Mouse (Mus musculus) spleen, adult 2 months (tissue): ENCODE data around the gene Gm37240. TPM values are rescaled to one million over a fixed set of nuclear protein-coding genes. Genes with fewer than 3 reads are reported as not detected.

Experiments
- DNase-seq, 2 experiments: peaks; one replicate each; pipeline versions ENCODE4 v3.0.0 to v3.0.0-alpha.2; 2012 to 2021; ENCODE audit warnings: low spot score in 2 of 2, low read depth in 1 of 2
- H3K27ac ChIP-seq: fragments of 200-500 bp; 2 replicates; pipeline ENCODE4 v1.5.1; 2012; ENCODE audit warnings: low read length, inconsistent platforms; ENCODE audit not compliant: insufficient read depth
- H3K27me3 ChIP-seq: fragments of 200-500 bp; 2 replicates; pipeline ENCODE4 v1.6.1; 2012; ENCODE audit warnings: mild to moderate bottlenecking, moderate library complexity, low read length, inconsistent platforms; ENCODE audit not compliant: control insufficient read depth, insufficient read depth
- H3K36me3 ChIP-seq: fragments of 200-500 bp; 2 replicates; pipeline ENCODE4 v1.6.1; 2012; ENCODE audit warnings: mild to moderate bottlenecking, low read length, inconsistent platforms; ENCODE audit not compliant: control insufficient read depth, insufficient read depth
- H3K4me1 ChIP-seq: fragments of 200-500 bp; 2 replicates; pipeline ENCODE4 v1.6.1; 2011; ENCODE audit warnings: inconsistent platforms; ENCODE audit not compliant: control insufficient read depth, insufficient read depth, insufficient read length
- H3K4me3 ChIP-seq: fragments of 200-500 bp; 2 replicates; pipeline ENCODE4 v1.5.1; 2011; ENCODE audit warnings: mild to moderate bottlenecking, inconsistent platforms; ENCODE audit not compliant: insufficient read depth, insufficient read length; ENCODE audit errors: extremely low read depth
- CTCF ChIP-seq: fragments of 200-500 bp; IDR thresholded peaks from 2 replicates; pipeline ENCODE4 v1.5.1; 2011; ENCODE audit warnings: mild to moderate bottlenecking, inconsistent platforms; ENCODE audit not compliant: insufficient read depth, insufficient read length, insufficient replicate concordance; ENCODE audit errors: extremely low read depth
- POLR2A ChIP-seq: fragments of 200-500 bp; IDR thresholded peaks from 2 replicates; pipeline ENCODE4 v1.6.1; 2011; ENCODE audit warnings: low read depth, low read length, inconsistent platforms
- WGBS: fragments of 180-500 bp; shearing (Covaris S2); methylation state at CpG from one replicate; pipeline ENCODE4 v1.1.7; 2018; 5-methylcytosine and 5-hydroxymethylcytosine counted together
- polyA plus RNA-seq: library from polyadenylated mRNA; depleted of rRNA; stranded (reverse); fragments of >200 nt; gene quantifications from 2 replicates; pipeline ENCODE4 v1.2.3, GENCODE M21; 2012

Gm37240 gene
- polyA plus RNA-seq, 1 experiment = 1.1 TPM

DNA sequence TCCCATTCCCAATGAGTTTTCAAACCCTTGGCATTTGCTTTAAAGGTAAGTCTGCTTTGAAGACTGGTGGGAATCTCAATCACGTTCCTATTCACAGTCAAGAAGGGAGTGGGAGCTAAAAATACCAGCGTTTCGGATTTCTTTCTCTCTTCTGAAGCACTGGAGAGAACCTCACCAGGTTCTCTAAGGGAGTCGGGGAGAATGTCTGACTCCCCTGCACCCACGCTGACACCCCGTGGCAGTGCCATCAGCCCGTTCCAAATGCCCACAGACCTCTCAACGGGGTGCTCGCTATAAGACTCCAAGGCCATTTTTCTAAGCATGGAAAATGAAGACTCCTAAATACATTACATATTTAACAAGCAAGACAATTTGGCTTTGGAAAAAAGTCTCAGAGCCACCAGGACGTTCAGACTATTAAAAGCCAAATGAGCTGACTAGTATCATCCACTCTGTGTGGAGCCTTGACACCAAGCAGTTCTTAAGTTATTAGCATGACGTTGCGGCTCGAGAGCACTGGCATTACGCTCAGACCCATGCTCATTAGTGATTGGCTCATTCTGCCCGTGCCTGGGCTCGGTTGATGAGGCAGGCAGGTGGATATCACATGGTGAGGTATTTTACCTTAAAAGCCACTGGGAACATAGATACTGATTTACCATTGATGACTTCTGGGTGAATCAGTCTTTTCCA is 508.5 kb downstream of the Gm37240 start:
- H3K27ac ChIP-seq = no peak overlapping the region
- no peaks in the 10 kb centered on the region for H3K4me1 ChIP-seq
- no peaks in the 10 kb centered on the region for H3K36me3 ChIP-seq
- TF ChIP-seq POLR2A (no peak), CTCF (no peak)
- H3K4me3 ChIP-seq = no peak overlapping the region
- DNase-seq = no peak
- 85% methylated on average over 16 of the region's 16 CpGs for WGBS
- H3K27me3 ChIP-seq = no peaks in the 10 kb centered on the region

DNA sequence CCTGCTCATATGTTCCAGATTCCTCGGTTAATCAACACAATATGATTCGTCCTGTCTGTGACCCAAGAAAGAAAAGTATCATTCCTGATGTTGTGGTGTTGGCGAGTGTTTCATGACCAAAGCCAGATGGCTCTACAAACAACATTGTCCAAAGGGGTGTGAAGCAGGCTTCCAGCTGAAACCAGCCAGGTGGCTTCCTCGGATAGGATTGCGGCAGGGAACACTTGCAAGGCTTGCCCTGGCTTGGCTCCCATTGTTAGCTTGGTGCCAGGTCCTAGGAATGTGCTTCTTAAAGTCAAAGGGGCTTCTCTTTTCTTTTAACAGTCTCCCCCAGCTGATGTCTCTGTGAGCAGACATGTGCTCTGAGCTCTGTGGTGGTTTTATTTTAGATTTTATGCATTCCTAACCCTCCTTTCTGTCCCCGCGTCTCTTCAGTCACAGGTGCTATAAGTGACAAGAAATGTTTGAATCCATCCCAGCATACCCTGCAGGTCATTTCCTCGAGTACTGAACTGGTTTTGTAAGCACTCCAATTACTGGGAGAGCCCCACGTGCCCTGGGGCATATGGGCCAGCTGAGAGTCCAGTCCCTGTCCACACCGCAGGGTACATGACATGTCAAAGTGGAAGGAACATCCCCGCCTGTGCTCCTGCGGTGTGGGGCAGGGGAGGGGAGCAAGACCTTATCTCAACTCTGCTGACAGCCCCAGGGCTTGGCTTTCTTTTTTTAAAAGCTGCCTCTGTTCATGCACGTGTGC is 509.2 kb downstream of the Gm37240 start:
- no peak for DNase-seq
- H3K4me1 ChIP-seq = no peaks in the 10 kb centered on the region
- H3K27me3 ChIP-seq = no peaks in the 10 kb centered on the region
- 78% methylated on average over 13 of the region's 13 CpGs for WGBS
- H3K36me3 ChIP-seq = no peaks in the 10 kb centered on the region
- TF ChIP-seq CTCF (no peak), POLR2A (no peak)
- no peak overlapping the region for H3K4me3 ChIP-seq
- no peak overlapping the region for H3K27ac ChIP-seq

DNA sequence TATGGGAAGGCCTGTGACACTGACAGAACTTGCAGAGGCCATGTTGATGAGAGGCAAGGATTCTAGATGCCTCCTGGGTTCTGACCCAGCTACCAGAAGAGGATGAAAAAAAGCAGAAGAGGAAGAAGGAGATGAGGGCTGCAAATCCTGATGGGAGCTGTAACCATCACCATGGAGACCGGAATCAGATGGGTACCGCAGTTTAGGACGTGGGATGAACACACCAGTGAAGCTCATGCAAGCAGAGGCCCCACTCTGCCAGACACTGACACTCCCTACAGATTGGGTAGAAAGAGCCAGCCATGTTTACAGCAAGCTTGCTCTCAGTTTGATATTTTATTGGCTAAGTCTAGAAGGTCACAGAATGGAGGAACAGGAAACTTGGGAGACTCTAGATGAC is 509.8 kb downstream of the Gm37240 start:
- DNase-seq = no peak
- Histone ChIP-seq H3K4me3 (no peak overlapping the region), H3K27me3 (no peaks in the 10 kb centered on the region), H3K36me3 (no peaks in the 10 kb centered on the region), H3K27ac (no peak overlapping the region), H3K4me1 (no peaks in the 10 kb centered on the region)
- TF ChIP-seq POLR2A (no peak), CTCF (no peak)
- 92% methylated on average over 3 of the region's 3 CpGs for WGBS

DNA sequence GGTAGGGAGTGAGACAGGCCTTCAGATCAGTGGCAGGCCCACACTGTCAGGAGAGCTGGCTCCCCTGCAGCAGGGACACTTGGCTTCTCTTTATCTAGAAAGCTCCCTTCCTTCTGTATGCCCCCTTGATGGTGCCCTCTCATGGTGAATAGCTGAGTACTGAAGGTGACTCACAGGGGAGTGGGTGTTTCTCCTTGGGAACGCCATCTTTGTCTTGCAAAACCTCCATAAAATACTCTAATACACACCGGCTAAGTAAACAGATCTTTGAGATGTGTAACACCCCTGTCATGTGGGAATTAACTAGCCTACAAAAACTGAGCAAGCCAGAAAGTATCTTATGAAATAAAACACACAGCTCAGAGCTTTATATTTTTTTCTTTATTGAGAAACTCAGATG is 510.8 kb downstream of the Gm37240 start:
- H3K36me3 ChIP-seq = no peaks in the 10 kb centered on the region
- DNase-seq = no peak
- WGBS = 90% methylated on average over 2 of the region's 2 CpGs
- H3K27ac ChIP-seq = no peak overlapping the region
- H3K4me3 ChIP-seq = no peak overlapping the region
- H3K27me3 ChIP-seq = no peaks in the 10 kb centered on the region
- no peaks in the 10 kb centered on the region for H3K4me1 ChIP-seq
- TF ChIP-seq POLR2A (no peak), CTCF (no peak)

DNA sequence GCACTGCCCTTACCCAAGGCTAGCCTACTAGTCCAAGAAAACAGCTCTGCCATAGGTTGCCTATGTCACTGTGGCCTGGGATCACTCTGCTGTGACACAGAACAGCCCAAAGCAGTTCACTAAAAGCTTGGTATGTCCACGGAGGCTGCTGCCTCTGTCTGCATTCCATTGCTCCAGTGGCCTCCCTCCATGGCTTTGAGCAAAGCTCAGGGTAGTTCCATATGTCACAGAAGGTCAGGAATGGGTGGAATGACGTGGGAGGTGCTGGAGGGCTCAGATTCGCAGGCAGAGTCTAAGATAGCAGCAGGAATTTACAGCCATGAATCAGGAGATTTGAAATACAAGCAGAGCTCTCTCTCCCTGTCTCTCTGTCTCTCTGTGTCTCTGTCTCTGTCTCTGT is 514.3 kb downstream of the Gm37240 start:
- Histone ChIP-seq H3K36me3 (no peaks in the 10 kb centered on the region), H3K27me3 (no peaks in the 10 kb centered on the region), H3K4me1 (no peaks in the 10 kb centered on the region), H3K4me3 (no peak overlapping the region), H3K27ac (no peak overlapping the region)
- WGBS = 53% methylated on average over 3 of the region's 3 CpGs
- DNase-seq = no peak
- TF ChIP-seq CTCF (no peak), POLR2A (no peak)

DNA sequence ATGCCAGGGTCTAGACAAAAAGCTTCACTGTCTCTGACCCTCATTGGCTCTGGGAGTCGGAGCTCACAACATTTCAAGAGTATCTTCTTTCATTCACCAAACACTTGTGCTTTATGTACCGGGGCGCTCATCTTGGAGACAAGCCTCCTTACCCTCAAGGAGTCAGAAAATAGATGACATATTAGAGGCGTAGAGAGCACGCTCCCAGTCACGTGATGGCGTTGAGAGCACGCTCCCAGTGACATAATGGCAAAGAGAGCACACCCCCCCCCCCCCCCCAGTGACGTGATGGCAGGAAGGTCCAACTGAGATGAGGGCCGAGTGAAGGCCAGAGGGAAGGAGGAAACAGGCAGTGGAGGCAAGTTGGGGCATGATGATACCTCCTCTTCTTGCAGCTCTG is 517.5 kb downstream of the Gm37240 start:
- TF ChIP-seq CTCF (no peak), POLR2A (no peak)
- WGBS = 89% methylated on average over 10 of the region's 10 CpGs
- Histone ChIP-seq H3K36me3 (no peaks in the 10 kb centered on the region), H3K4me1 (no peaks in the 10 kb centered on the region), H3K4me3 (no peak overlapping the region), H3K27me3 (no peaks in the 10 kb centered on the region), H3K27ac (no peak overlapping the region)
- no peak for DNase-seq

DNA sequence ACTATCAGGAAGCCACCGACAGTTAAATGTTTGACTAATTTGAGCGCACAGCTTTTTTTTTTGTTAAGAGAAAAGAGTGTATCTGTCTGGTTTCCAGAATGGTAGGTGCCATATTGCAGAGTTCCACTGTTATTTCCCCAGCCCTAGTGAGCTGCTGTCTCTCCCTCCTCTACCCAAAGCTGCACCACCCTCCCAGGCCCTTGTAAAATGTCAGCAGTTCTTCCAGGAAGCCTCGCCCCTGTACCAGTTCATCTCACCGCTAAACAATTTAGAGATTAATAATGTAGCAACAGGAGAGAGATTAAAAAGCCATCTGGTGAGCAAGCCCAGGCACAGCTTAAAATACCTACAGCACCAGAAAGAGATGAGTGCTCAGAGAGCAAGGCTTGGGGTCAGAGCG is 518.2 kb downstream of the Gm37240 start:
- no peak for DNase-seq
- Histone ChIP-seq H3K27ac (no peak overlapping the region), H3K4me3 (no peak overlapping the region), H3K36me3 (no peaks in the 10 kb centered on the region), H3K27me3 (no peaks in the 10 kb centered on the region), H3K4me1 (no peaks in the 10 kb centered on the region)
- 89% methylated on average over 5 of the region's 5 CpGs for WGBS
- TF ChIP-seq CTCF (no peak), POLR2A (no peak)
